Mouse (Mus musculus) left cerebral cortex, adult 2 months (tissue): ENCODE measurements at regions not wholly inside any gene's neighbourhood (a gene's known extent, or its start where the extent isn't known, plus 50 kb on each side); places are given as distances from the start of the nearest gene placed in this dataset.
A peak's percentile ranks its signal among the peaks of the same experiment; 100 is the strongest.

Experiments used
- DNase-seq, 2 experiments: peaks; one replicate each; pipeline ENCODE4 v3.0.0; 2021 to 2022; ENCODE audit warnings: low spot score in 2 of 2, mixed read lengths in 1 of 2; ENCODE audit errors: extremely low spot score in 1 of 2
- H3K27ac ChIP-seq: fragments of 200-600 bp; 2 replicates; pipeline ENCODE4 v1.8.1; 2022
- H3K4me3 ChIP-seq: fragments of 200-600 bp; 2 replicates; pipeline ENCODE4 v1.8.1; 2022
- CTCF ChIP-seq: fragments of 200-600 bp; IDR thresholded peaks from 2 replicates; pipeline ENCODE4 v1.8.1; 2022; ENCODE audit warnings: antibody characterized with exemption, mild to moderate bottlenecking, moderate library complexity
- intact Hi-C: fragments of 180-260 bp; cut with DNase I; formaldehyde crosslinking; loops from one replicate; pipeline ENCODE4 v1.15.1; 2025

- TF ChIP-seq CTCF = no peak
- intact Hi-C loops = no loop called here
- peak in 1 of 2 experiments; percentile 7 for DNase-seq
- H3K4me3 ChIP-seq = no peak overlapping the region
- no peak overlapping the region for H3K27ac ChIP-seq
Measured at GRCm38 (mm10) chr19:50872144-50872543, 193.7 kb upstream of the Sorcs1 start.

GRCm38 (mm10) chr19:50854854-50855253, 176.4 kb upstream of the Sorcs1 start:
- intact Hi-C loops = no loop called here
- H3K27ac ChIP-seq = no peak overlapping the region
- DNase-seq = no peak
- H3K4me3 ChIP-seq = no peak overlapping the region
- no peak for TF ChIP-seq CTCF

GRCm38 (mm10) chr19:50840499-50840898, 162.1 kb upstream of the Sorcs1 start:
- no peak for TF ChIP-seq CTCF
- Histone ChIP-seq H3K4me3 (no peak overlapping the region), H3K27ac (no peak overlapping the region)
- no peak for DNase-seq
- intact Hi-C loops = no loop called here
